Mouse (Mus musculus) lung, adult 2 months (tissue): ENCODE results near the gene Tuba4a.

Experiments used
- CTCF ChIP-seq: fragments of 200-500 bp; IDR thresholded peaks from 2 replicates; pipeline ENCODE4 v1.5.1; 2011; ENCODE audit warnings: mild to moderate bottlenecking, low read length, control low read depth; ENCODE audit not compliant: insufficient read depth
- POLR2A ChIP-seq: fragments of 200-500 bp; IDR thresholded peaks from 2 replicates; pipeline ENCODE4 v1.6.1; 2011; ENCODE audit warnings: low read depth, mild to moderate bottlenecking, control low read depth, low read length, borderline replicate concordance; ENCODE audit errors: extremely low read depth

DNA sequence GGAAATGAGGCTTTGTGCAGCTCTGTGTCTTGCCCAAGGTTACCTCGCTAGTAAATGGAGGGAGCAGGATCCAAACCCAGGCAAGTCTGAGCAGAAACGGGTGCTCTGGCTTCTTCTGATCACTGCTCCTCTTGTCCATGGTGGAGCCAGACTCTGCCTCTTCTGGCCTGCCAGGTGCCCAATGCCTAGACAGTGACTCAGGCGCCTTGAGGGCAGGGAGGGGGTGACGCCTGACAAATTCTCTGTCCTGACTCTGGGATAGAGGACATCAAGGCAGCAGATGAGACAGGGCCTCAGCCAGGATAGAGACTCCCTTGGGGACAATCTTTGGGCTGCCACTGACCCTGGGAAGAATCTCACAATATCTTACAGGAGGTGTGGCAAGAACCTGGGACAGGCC lies 11.6 kb upstream of the Tuba4a start:
- no peak for TF ChIP-seq POLR2A
- TF ChIP-seq CTCF, result no peak
